Mouse (Mus musculus) common myeloid progenitor, adult 5-6 weeks (primary cell): ENCODE data around the gene Emc7. TPM values are rescaled to one million over a fixed set of nuclear protein-coding genes. Genes with fewer than 3 reads are reported as not detected.
"Not testable (repeated sequence)": the region's sequence is repeated elsewhere in the genome, so short reads cannot be mapped to it uniquely, and the experiment has no call there.

Experiments
- ATAC-seq: replicated peaks from 2 replicates; pipeline ENCODE4 v1.8.0; 2016; ENCODE audit warnings: low read depth, mild to moderate bottlenecking, moderate TSS enrichment, inconsistent platforms; ENCODE audit not compliant: poor library complexity, severe bottlenecking
- total RNA-seq: library from RNA; stranded (forward); fragments of 200-1000, 187-1606 nt; gene quantifications from 2 replicates; pipeline ENCODE4 v1.2.3, GENCODE M21; 2017

Gene Emc7
- total RNA-seq, result 8.8 and 13.7 TPM in 2 replicates

- ATAC-seq, result peak; percentile 98
Measured at GRCm38 (mm10) chr2:112454862-112455564, at the start of gene Emc7. TSS of gene Emc7 (plus strand) at chr2:112454997.

GRCm38 (mm10) chr2:112407030-112407429 is 47.8 kb upstream of the Emc7 start:
- ATAC-seq, result no peak

DNA sequence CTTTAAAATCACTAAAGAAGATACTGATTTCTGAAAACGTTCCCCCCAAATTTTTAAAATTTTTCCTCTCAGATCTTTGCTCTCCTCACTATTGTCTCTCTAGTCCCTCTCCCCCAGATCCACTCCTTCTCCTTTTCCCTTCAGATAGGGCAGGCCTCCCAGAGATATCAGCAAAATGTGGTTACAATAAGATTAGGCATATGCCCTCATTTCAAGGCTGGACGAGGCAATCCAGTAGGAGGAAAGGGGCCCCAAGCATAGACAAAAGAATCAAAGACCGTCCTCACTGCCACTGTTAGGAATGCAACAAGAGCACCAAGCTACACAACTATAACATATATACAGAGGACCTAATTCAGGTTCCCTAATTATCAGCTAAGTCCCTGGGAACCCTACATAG is 29.5 kb upstream of the Emc7 start:
- no peak for ATAC-seq

DNA sequence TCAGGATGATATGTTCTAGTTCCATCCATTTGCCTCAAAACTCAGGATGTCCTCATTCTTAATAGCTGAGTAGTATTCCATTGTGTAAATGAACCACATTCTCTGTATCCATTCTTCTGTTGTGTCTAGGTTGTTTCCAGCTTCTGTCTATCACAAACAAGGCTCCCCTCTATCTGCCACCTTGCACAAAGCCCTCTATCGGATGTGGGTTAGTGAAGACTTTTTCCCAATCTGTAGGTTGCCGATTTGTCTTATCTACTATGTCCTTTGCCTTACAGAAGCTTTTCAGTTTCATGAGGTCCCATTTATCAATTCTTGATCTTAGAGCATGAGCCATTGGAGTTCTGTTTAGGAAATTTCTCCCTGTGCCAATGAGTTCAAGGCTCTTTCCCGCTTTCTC is 26.3 kb upstream of the Emc7 start:
- ATAC-seq, result not testable (repeated sequence)

DNA sequence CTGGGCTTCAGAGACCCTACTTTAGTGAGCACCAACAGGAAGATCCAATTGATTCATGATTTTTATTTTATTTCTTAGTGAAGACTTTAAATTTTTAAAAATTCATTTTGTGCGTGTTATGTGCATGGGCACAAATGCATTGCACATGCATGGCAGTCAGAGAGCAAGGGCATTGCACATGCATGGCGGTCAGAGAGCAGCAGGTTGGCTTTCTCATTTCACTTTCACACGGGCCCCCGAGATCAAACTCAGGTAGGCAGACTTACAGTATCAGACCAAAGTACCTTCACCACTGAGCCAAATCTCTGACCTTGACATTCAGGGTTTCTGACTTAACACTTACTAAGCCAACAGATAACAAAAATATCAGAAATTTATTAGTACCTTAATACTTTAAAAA is 25.1 kb upstream of the Emc7 start:
- no peak for ATAC-seq

- ATAC-seq, result no peak
Measured at GRCm38 (mm10) chr2:112430403-112430802, 24.4 kb upstream of the Emc7 start.

DNA sequence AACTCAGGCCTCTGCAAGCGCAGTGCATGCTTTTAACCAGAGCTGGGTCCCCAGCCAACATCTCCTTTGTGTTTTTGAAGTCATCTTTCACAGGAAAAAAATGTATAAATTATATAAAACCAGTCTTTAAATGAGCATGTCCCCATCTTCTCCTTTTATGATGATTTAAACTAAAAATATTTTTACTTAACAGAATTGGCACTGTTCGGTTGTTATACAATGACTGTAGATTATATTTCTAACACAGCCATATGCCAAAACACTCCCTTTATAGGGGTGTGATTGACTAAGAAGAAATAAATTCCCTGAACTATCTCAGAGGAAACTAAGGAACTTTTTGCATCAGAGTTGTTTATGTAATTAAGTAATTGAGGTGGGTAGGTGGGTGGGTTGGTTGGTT is 22.3 kb upstream of the Emc7 start:
- no peak for ATAC-seq

DNA sequence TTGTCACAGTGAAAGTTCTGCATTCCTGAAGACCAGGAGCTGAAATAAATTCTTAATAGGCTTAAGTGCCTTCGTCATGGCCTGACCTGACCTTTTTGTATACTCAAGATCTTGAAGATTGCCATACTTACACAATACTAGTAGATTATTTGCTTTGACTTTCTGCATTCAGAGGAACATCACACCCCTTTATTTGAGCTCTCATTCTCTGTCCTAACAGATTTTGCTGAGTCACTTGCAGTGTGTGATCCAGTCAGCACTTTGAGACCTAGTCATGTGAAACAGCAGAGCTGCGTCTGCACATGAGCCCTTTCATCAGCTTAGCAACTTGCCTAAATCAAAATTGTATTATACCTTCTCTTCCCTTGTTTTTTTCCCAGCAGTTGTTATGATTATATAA is 21.4 kb upstream of the Emc7 start:
- 0 out of 2 replicates have a peak, but pooled peaks have one; percentile 36 for ATAC-seq

GRCm38 (mm10) chr2:112436292-112436691 is 18.5 kb upstream of the Emc7 start:
- ATAC-seq, result no peak

DNA sequence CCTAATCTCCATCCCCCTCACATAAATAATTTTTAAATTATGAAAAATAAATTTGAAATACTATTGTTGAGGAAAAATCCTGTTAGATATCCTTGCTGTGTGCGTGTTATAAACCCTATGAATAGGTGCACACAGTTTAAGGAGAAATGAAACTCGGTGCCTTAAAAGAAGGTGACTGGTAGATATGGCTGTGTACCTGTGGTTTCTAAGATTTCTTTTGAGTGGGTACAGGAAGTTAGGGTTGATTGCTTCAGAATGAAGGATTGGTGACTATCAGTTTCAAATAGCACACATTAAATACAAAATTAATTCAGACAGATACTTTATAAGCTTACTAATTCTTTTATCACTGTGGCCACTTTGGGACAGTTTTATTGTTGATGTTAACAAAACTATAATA is 17.2 kb upstream of the Emc7 start:
- ATAC-seq, result no peak

DNA sequence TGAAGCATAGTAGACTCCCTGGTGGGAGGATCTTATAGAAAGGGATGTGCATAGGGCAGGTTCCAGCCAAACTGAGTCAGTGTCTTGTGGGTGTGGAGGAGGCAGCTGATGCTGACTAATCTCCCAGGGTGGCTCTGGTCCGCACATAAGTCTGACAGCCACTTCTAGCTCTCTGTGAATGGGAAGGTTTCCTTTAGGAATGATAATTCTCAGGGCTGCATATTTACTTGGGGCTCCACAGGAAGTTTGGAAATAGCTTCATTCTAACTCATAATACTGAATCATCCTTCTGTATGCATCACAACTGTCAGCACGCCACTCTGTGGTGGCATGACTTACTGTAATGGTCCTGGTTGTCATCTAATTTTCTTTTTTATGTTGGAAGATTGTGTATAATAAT is 11.3 kb upstream of the Emc7 start:
- ATAC-seq, result no peak

DNA sequence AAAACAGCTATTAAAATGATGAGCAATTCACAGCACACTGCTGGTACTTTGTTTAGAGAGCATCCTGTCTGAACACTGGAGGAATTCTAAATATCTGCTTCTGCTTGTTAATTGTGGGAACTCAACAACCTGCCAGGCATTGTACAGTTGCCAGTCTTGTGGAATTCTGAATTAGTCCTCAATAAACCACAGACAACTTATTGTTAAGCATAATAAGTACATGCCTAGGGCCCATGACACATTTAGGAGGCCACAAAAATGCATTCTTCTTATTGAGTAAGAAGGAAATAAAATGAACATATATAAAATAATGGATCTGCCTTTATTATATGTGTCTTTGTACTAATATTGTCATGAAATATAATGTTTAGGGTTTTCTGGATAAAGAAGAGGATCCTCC is 9.3 kb upstream of the Emc7 start:
- ATAC-seq, result no peak

DNA sequence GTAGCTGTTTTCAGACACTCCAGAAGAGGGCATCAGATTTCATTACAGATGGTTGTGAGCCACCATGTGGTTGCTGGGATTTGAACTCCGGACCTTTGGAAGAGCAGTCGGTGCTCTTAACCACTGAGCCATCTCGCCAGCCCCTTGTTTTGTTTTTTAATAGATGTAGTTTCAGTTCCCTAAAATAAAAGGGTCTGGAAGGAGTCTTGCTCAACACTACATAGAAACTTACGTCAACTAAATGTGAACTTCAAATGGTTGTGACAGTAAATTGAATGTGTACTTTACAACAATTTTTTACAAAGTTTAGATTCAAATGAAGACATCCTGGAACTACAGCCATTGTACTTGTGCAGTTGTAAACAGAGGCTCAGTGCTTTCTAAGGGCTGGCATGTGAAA is 6.8 kb upstream of the Emc7 start:
- peak; percentile 77 for ATAC-seq

- peak; percentile 19; the same call in 1 of the 2 replicates for ATAC-seq
Measured at GRCm38 (mm10) chr2:112448510-112449059, 6.2 kb upstream of the Emc7 start.

- ATAC-seq, result peak; percentile 64
Measured at GRCm38 (mm10) chr2:112449597-112450296, 5.0 kb upstream of the Emc7 start.

DNA sequence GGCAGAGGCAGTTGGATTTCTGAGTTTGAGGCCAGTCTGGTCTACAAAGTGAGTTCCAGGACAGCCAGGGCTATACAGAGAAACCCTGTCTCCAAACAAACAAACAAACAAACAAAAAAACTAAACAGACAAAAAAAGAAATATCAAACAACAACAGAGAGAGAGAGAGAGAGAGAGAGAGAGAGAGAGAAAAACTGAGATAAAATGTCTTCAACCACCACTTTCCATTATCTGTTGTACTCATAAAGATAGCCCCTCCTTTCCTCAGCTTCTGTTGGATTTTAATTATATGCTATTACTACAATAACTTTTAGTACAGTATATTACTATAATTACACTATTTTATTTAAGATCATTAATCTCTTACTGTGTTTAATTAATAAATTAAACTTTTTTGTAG is 2.3 kb upstream of the Emc7 start:
- ATAC-seq, result not testable (repeated sequence)

DNA sequence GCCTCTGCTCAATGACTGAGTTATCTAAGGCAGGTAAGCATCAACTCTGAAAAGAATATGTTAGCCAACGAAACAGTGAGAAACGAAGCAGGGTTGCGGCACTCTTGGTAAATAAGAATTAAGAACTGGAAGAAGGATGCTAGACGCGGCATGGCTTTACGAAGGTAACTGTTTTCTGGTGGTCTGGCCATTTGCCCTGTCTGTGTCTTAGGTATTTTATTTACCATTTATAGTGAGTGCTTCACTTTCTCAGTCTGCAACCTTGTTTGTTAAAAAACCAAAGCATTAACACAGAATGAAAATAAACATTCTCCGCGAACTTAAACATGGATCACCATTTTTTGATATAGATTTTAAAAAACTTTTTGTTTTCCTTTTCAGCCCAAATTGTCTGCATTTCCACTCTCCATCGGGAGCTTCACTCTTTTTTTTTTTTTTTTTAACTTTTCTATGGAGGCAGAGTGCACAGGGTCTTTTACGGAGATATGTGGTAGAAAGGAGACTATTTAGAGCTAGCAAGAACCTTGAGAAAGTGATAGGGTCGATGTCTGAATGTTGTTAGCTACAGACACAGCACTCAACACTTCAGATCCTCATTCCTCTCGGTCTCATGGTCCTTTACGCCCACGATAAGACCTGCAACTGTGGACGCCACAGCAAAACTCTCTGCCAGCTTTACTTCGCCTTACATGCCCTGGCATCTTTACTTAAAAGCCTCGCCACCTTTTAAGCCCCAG is 504 bp upstream of the Emc7 start:
- ATAC-seq, result no peak

DNA sequence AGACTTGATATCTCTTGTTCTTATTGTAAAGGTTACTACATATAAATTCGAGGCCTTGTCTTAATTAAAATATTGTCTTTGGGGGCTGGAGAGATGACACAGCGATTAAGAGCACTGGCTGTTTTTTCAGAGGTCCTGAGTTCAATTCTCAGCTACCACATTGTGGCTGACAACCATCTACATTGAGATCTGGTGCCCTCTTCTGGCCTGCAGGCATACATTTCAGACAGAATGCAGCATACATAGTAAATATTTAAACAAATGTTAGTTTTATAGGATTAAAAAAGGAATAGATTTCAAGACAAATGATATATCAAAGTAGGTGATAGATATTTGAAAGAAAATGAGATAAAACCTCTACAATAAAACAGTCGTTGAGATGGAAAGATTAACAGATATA is 5.8 kb downstream of the Emc7 start:
- no peak for ATAC-seq

GRCm38 (mm10) chr2:112469542-112469941 is 14.7 kb downstream of the Emc7 start:
- ATAC-seq, result no peak

GRCm38 (mm10) chr2:112470961-112471381 is 16.2 kb downstream of the Emc7 start:
- no peak for ATAC-seq

DNA sequence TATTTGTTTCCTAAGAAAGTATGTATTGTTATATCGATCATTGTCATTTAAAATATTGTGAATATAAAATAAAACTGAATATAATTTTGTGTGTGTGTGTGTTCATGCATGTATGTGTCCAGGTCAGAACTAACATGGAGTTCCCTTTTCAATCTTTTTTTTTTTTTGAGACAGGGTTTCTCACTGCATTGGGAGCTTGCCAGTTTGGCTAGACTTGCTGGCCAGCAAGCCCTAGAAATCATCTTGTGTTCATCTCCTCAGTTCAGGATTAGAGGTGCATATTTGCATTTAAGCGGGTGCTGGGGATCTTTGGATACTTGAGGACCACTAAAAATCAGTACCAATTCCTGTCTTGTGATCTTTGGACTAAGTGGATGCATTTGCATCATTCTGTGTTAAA is 17.3 kb downstream of the Emc7 start:
- no peak for ATAC-seq
